Mouse (Mus musculus) bone marrow, adult 2 months (tissue): ENCODE measurements around the gene Dennd1a.

Source experiments
- CTCF ChIP-seq: fragments of 200-500 bp; IDR thresholded peaks from 2 replicates; pipeline ENCODE4 v1.5.1; 2011; ENCODE audit warnings: low read length, control low read depth; ENCODE audit not compliant: control insufficient read depth, insufficient read depth
- POLR2A ChIP-seq: fragments of 200-500 bp; IDR thresholded peaks from 2 replicates; pipeline ENCODE4 v1.6.1; 2011; ENCODE audit warnings: low read depth, mild to moderate bottlenecking, control low read depth, low read length, borderline replicate concordance; ENCODE audit not compliant: control insufficient read depth

DNA sequence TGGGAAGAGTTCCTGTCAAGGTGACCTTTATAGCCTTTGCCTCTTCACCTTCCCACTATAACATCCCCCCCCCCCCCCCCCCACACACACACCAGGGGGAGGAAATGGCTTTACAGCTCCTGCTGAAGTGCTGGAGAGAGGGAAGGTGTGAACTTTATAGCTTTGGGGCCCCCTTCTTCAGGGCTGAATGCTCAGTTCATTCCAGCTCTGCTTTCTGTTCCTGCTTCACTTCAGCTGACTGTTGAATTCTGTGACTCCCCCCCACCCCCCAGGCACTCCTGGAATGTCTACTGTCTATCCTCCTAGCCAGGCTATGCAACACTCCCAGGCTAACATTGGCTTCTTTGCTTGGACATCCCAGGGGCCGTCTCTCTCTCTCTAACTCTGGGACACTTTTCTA, 491.2 kb downstream of the Dennd1a start:
- TF ChIP-seq POLR2A (no peak), CTCF (no peak)
